Mouse (Mus musculus): ENCODE results near the gene Sec22b. TPM values are rescaled to one million over a fixed set of nuclear protein-coding genes. Genes with fewer than 3 reads are reported as not detected.
A peak's percentile ranks its signal among the peaks of the same experiment; 100 is the strongest.

The Sec22b gene
- total RNA-seq, 1 experiment from 2014 or later = 35.7 TPM

DNA sequence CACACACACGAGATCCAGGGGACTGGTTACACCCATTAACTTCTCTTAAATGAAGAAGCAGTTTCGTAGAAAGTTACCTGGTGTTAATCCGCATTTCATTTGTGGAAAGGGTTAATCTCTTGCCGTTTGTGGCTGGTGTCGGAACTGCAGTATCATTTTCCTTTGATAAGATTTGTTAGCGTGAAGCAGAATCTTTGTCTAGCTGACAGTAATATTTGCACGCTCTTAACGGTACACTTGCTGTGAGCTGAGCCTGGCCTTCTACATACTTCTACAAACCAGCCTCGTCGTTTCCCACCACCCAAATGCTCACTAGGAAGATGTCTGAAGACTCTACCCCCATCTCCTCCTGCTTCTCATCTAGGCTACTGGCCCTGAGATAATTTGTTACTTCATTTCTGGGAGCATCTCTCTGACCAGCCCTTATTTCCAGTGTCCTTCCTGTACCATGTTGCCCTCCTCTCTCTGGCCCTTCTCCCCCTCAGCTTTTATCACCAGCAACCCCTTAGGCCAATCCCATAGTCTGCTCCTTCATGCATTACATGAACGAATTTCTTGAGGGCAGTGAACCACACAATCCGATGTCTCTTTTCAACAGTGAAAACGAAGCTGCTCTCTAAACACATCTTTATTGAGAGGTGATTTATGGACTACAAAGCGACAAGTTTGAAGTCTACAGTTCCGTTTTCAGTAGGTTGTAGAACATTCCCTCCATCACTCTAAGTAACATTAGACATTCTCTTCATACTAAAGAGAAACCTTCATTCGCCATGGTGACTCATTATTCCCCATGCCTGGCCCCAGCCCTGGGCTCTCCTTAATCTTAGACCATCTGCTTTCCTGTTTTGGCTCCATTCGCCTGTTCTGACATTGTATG is 36.3 kb downstream of the Sec22b start:
- no peak for ATAC-seq (ENCODE audit: extremely low read depth, insufficient number of reproducible peaks, low FRiP score, poor library complexity, severe bottlenecking)

DNA sequence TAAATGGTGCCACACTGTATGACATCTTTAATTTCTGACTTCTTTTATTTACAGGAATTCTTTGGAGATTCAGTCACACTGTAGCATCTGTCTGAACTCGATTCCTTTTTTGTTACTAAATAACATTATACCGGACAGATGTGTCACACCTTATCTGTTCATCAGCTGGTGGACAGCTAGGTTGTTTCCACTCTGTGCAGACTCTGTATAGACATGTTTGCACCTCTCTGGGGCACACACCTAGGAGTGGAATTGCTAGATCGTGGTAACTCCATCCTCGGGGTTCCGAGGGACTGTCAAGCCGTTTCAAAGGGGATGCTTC is 36.9 kb downstream of the Sec22b start:
- no peak for ATAC-seq (ENCODE audit: extremely low read depth, insufficient number of reproducible peaks, low FRiP score, poor library complexity, severe bottlenecking)

DNA sequence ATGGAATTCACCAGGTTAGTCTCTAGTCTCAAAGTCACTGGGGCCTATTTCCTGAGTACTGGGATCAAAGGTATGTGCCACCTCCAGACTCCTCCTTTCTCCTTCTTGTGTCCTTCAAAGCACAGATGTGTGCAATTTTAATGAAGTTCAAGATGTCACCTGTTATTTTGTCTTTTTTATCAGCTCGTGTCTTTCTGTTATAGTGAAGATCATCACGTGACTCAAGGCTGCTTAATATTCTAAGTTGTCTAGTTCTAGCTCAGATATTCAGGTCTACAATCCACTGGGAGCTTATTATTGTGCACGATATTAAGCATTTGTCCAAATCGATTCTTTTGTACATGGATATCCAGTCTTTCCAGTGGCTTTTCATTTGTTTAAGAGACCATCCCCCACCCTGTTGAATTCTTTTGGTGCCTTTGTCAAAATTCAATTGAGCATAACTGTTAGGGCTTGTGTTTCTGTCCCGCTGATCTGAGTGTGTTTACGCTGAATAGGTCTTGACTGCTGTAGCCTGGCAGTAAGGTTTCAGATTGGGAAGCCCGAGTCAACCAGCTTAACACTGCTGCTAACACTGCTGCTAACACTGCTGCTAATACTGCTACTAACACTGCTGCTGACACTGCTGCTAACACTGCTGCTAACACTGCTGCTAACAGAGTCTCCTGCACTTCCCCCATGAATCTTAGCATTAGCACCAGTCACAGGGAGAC is 38.0 kb downstream of the Sec22b start:
- ATAC-seq (ENCODE audit: extremely low read depth, insufficient number of reproducible peaks, low FRiP score, poor library complexity, severe bottlenecking) = no peak

DNA sequence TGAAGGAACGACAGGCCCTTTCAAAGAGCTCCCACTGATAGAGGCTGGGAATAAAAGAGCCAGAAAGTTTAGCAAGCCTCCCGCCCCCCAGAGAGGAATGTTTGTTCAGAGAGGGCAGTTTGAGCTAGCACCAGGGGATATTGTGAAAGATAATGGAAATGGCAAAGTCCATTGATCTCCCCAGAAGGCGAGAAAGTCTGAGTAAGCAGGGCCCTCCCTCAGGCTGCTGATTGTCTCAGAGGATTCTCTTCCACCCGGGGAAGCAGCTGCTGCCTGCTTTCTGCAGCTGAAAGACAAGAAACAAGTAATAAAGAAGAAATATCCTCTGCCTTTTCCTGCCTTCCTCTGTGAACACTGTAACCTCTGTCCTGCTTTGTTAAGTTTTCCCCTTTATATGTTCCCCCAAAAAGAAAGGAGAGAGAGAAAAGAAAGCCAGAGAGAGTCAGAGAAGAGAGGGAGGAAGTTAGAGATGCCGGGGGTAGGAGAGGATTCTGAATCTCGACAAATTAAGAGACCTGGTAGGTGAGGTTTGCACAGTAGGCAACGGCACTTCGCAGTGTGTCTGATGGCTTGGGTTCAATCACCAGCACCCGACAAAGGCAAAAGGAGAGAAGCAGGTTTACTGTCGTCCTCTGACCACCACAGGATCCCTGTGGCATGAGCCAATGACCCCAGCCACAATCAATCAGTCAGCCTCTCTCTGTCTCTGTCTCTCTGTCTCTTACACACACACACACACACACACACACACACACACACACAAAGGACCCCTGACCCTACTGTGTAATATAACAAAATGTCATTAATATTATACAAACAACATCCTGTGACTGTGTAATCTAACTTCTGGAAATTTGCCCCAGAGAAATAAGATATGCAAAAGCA is 38.9 kb downstream of the Sec22b start:
- no peak for ATAC-seq (ENCODE audit: extremely low read depth, insufficient number of reproducible peaks, low FRiP score, poor library complexity, severe bottlenecking)

DNA sequence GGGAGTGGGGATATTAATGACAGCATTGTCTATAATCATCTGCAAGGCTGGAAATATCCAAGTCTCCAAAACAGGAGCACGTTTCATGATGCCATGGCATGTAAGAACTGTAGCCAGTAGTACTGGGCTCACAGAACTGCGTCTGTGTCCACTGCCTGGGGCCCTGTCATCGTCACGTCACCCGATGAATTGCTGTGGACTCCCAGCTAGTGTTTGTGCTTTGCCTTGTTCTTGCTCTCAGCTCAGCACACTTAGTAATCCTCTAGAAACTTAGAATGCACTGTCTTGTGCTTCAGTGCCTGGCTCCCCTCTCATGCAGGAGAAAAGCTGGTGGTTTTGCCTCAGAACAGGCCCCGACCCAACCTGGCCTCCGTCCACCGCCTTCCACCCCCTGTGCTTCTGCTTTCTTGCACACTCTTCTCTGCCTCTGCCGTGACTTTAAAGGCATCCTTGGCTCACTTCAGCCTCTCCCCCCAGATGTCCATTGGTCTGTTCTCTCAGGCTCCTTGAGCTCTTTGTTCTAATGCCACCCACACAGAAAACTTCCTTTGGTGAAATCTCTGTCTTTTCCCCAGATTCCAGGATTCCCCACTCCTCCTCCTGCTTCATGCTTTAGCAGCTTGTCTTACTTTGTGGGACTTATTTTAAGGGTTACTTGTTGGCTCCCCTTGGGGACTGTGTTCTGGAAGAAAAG is 39.7 kb downstream of the Sec22b start:
- no peak for ATAC-seq (ENCODE audit: extremely low read depth, insufficient number of reproducible peaks, low FRiP score, poor library complexity, severe bottlenecking)

DNA sequence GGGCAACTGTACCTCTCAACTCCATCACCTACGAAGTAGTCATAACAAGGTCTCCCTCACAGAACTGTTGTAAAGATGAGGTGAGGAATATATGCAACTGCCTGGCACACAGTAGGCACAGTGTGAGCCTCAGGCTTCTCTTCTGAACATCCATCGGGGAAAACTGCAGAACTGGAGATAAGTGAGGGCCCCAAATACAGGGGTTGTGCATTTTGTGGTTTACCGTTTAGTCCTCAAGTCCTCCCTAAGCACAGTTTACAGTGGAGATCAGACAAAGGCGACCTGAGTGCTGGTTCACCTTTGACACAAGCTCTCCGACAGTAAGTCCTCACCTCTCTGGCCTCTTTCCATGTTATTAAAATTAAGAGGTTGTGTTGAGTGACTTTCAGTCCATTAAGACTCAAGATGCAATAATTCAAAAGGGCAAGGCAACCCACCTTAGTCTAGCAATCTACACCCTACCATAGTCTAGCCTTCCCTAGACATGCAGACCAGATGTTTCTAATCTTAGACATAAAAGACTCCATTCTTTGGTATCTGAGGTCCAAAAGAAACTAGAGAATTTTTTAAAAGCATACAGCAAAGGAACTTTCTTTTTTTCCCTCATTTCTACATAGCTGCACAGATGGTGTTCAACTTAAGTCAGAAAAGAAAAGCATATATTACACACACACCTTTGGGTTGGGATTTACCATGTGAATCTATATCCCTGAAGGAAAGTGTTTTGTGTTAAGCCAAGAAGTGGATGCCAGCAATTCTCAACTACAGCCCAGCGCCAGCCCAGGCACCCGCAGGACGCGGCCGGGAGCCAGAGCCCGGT is 40.7 kb downstream of the Sec22b start:
- ATAC-seq (ENCODE audit: extremely low read depth, insufficient number of reproducible peaks, low FRiP score, poor library complexity, severe bottlenecking) = no peak

DNA sequence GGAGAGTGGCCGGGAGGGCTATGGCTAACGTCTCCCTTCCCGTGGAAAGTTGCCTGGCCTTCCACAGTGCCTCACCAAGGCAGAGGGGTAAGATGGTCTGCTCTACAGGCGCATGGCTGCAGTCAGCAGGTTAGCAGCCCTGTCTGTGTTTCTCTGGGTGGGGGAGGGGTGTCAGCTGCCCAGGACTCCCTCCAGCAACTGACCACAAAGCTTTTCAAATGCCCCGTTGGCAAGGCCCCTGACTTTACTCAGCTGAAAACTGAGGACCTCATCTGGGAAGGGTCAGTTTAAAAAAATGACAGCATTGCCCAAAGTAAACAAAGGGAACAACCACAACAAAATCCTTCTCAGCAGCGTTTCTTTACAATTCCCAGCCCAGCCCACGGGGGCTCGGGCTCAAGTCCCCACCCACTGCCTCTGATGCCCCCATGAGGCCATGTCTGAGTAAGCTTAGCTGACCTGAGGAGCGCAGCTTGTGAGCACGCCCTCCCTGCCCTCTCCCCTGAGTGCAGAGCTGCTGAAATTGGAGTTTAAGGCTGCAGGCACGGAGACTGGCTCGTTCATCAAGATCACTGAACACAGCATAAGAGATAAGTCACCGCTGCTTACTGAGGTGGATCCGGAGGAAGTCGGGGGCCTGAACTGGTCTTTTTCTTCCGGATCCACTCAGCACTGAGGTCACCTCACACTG is 41.4 kb downstream of the Sec22b start:
- ATAC-seq (ENCODE audit: extremely low read depth, insufficient number of reproducible peaks, low FRiP score, poor library complexity, severe bottlenecking) = peak; percentile 46; the same call in 1 of the 2 replicates

DNA sequence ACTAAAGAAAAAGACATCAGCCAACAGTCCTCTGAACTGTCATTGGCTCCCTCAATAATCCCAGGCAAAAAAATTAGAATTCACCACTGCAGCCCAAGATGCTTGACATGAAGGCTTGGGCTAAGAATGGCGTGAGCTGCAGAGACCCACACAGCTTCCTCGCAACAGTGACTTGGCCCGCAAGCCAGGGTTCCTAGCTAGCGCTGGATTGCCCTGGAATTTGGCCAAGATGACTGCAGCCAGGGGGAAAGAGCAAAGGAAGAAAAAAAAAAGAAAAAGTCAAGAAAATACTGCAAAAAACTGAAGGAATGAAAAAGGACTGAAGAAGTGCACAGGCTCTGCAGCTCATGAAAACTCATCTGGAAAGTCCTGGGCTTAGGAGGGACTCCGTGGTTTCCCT is 43.5 kb downstream of the Sec22b start:
- ATAC-seq (ENCODE audit: extremely low read depth, insufficient number of reproducible peaks, low FRiP score, poor library complexity, severe bottlenecking) = no peak

DNA sequence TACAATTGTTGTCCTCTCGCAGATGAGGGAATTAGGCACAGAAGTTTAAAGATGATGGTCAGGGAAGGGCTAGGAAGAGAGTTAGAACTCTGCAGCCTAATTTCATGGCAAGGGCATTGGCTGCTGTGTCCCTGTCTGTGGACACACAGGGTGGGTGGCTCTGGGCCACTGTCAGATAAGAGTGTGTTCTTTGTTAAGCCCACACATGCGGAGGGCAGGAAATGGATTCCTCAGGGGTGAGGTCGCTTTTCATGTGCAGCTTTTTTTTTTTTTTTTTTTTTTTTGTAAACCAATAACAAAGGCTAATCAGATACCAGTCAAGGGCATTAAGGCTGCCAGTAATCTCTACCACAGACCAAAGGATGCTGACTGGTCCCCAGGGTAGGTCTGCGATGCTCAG is 45.4 kb downstream of the Sec22b start:
- no peak for ATAC-seq (ENCODE audit: extremely low read depth, insufficient number of reproducible peaks, low FRiP score, poor library complexity, severe bottlenecking)

DNA sequence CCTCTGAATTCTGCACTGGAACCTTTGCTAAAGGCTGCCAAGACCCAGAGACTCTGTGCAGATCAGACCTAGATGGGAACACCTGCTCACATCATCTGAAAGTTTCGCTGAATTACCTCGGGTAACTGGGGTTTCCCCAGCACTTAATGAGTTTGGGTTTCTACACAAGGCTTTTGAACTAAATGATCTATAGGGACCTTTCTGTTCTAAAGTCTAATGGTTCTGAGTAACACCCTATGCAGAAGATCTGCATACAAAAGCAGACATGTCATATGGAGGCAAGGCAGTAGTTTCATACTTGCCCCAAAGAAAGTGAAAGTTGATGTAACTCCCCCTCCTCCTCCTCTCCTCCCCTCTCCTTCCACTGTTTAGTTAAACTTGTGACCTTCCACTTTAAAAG is 47.5 kb downstream of the Sec22b start:
- ATAC-seq (ENCODE audit: extremely low read depth, insufficient number of reproducible peaks, low FRiP score, poor library complexity, severe bottlenecking) = no peak

DNA sequence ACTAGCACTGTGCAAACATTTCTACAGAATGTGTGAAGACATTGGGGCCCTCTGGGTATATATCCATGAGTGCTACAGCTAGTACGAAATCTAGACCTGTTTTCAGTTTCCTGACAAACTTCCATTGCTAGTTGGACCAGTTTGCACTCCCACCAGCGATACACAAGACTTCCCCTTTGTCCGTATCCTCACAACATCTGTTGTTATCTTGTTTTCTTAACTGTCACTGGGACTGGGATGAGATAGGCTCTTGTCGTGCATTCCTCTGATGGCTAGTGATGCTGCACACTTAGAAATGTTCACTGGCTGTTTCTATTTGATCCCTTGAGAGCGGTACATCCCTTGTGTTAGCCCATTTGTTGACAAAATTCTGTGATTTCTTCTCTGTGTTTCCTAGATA is 49.0 kb downstream of the Sec22b start:
- ATAC-seq (ENCODE audit: extremely low read depth, insufficient number of reproducible peaks, low FRiP score, poor library complexity, severe bottlenecking) = no peak

DNA sequence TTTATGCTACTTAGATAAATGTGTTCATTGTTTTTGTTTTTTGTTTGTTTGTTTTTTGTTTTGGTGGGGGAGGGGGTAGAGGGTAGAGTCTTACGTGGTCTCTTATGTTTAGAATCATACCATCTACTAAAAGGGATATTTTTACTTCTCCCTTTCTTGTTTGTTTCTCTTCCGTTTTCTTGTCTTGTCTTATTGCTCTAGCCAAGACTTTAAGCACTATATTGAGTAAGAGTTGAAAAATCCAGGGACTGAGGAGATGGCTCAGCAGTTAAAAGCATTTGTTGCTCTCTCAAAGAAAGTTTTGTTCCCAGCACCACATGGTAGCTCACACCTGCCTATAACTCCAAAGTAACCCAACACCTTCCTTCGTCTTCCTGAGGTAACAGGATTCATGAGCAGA is 50.1 kb downstream of the Sec22b start:
- no peak for ATAC-seq (ENCODE audit: extremely low read depth, insufficient number of reproducible peaks, low FRiP score, poor library complexity, severe bottlenecking)

DNA sequence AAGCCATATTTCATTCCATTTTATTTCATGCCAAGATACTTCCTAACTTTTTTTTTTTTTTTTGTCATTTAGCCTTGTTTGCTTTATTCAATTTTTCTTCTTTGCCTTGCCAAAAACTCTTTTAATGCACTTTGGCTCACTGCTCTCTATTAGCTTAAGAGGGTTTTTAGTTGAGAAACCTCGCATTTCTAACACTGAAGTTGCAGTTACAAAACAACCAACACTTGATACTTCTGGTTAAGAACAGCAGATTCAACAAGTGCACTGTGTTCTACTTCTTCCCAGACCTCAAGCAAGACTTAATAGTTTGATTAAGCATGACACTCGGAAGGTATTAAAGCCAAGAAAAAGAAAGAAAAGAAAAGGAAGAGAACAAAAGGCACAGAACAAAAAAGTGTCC is 52.2 kb downstream of the Sec22b start:
- ATAC-seq (ENCODE audit: extremely low read depth, insufficient number of reproducible peaks, low FRiP score, poor library complexity, severe bottlenecking) = no peak

DNA sequence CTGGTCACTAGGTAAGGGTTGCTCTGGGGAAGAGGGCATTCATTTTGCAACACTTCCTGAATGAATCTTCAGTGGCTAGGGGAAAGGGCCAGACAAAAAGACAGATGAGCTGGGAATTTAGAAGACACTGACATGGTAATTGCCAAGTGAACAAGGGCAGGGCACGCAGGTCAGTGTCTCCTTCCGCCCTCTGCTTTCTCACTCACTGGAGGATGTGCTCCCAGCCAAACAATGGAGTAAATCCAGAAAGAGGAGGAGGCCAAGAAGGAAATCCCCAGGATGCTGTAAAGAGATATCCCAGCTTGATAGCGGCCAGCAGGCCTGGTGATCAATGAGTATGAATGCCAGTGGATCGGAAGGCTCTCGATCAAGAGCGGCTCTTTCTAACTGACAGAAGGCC is 55.3 kb downstream of the Sec22b start:
- ATAC-seq (ENCODE audit: extremely low read depth, insufficient number of reproducible peaks, low FRiP score, poor library complexity, severe bottlenecking) = no peak

DNA sequence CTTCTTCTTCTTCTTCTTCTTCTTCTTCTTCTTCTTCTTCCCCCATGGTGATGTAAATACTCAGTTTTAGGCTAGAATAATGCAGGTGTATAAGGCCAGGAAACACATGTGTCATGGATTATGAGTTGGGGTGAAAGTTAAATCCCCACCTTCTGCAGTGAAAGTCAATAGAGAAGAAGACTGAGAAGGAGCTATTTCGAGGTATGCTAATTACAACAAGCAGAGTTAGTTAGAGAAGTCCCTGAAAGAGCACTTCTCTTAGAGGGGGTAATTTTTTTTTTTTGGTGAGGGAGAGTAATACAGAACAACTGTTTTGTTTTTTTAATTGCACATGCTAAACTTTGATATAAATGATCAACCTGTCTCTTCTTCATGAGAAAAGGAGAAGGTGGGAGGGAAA is 55.9 kb downstream of the Sec22b start:
- ATAC-seq (ENCODE audit: extremely low read depth, insufficient number of reproducible peaks, low FRiP score, poor library complexity, severe bottlenecking) = 0 out of 2 replicates have a peak, but pooled peaks have one; percentile 26

DNA sequence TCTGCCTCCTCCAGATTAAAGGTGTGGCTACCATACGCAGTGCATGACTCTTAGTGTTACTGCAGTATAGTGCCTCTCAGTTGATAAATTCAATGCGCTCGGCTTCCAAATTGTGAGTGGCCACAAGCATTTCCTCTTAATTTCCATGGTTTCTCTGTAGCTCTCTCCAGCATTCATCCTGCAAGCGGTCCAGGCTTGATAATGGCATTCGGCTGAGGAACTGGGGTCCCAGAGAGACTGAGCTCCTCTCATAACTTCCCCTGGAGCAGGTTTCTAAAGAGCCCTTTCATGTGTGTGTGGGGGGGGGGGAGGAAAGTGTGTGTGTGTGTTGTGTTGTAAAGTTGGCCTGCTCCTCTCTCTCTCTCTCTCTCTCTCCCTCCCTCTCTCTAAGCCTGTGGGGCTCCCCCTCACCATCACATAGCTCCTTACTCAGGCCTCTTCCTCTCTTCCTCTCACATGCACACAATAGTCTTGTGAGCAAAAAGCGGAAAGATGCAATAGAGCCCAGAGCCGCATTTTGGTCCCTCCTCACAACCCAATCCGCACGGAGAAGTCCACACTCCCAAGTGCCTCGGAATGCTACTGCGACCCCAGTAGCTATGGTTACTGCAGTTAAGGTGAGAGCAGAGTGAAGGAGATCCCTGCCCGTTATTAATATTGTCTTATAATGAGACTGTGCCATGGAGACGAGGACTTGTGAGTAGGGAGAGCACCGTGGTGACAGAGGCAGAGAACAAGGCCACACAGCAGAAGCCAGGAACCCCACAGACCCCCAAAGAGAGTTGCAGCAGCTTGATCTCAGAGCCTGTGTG is 60.0 kb downstream of the Sec22b start:
- ATAC-seq (ENCODE audit: extremely low read depth, insufficient number of reproducible peaks, low FRiP score, poor library complexity, severe bottlenecking) = no peak

DNA sequence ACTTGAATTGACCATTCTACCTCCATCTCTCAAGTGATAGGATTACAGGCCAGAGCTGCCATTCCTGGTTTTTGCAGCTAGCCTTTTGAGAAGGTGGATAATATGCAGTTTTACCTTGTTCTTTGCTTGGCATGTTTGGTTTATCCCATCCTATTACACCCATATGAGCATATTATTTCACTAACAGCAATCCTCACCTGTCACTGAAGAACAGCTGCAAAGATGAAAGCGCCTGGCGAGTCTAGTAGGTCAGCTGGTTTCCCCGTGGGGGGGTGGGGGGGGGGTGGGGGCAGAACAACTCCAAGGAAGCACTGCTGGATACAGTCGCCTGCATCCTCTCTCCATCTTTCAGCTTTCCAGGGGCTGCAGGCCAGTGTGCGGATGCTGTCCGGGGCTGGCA is 61.0 kb downstream of the Sec22b start:
- no peak for ATAC-seq (ENCODE audit: extremely low read depth, insufficient number of reproducible peaks, low FRiP score, poor library complexity, severe bottlenecking)
